Mouse (Mus musculus) neural tube, embryonic 15.5 days (tissue): ENCODE data around the gene Olfm3. TPM values are rescaled to one million over a fixed set of nuclear protein-coding genes. Genes with fewer than 3 reads are reported as not detected.
A peak's percentile ranks its signal among the peaks of the same experiment; 100 is the strongest.

Source experiments
- ATAC-seq: fragments of 200-750 bp; cut with Nextera tagmentation; 2 replicates; pipeline ENCODE4 v1.8.0; 2017; ENCODE audit warnings: mild to moderate bottlenecking, moderate TSS enrichment, moderate library complexity; ENCODE audit not compliant: low FRiP score
- H3K27ac ChIP-seq: fragments of 300-500 bp; sonication (generic); replicated peaks from 2 replicates; pipeline ENCODE4 v1.5.1; 2015; ENCODE audit warnings: mild to moderate bottlenecking, inconsistent platforms
- H3K27me3 ChIP-seq: fragments of 300-500 bp; sonication (generic); replicated peaks from 2 replicates; pipeline ENCODE4 v1.6.1; 2015; ENCODE audit warnings: inconsistent platforms
- H3K36me3 ChIP-seq: fragments of 300-500 bp; sonication (generic); 2 replicates; pipeline ENCODE4 v1.6.1; 2015; ENCODE audit warnings: inconsistent platforms
- H3K4me1 ChIP-seq: fragments of 300-500 bp; sonication (generic); 2 replicates; pipeline ENCODE4 v1.6.1; 2015; ENCODE audit warnings: inconsistent platforms
- H3K4me2 ChIP-seq: fragments of 300-500 bp; sonication (generic); 2 replicates; pipeline ENCODE4 v1.6.1; 2015; ENCODE audit warnings: inconsistent platforms, mild to moderate bottlenecking, moderate library complexity
- H3K4me3 ChIP-seq: fragments of 300-500 bp; sonication (generic); replicated peaks from 2 replicates; pipeline ENCODE4 v1.5.1; 2015; ENCODE audit warnings: mild to moderate bottlenecking, inconsistent platforms
- H3K9ac ChIP-seq: fragments of 300-500 bp; sonication (generic); replicated peaks from 2 replicates; pipeline ENCODE4 v1.6.1; 2015; ENCODE audit warnings: mild to moderate bottlenecking, inconsistent platforms
- H3K9me3 ChIP-seq: fragments of 300-500 bp; sonication (generic); replicated peaks from 2 replicates; pipeline ENCODE4 v1.6.1; 2016; ENCODE audit warnings: inconsistent platforms
- WGBS: fragments of 180-500 bp; shearing (Covaris S2); methylation state at CpG from one replicate; pipeline ENCODE4 v1.1.7; 2015; ENCODE audit warnings: mixed read lengths; 5-methylcytosine and 5-hydroxymethylcytosine counted together
- polyA plus RNA-seq: library from polyadenylated mRNA; unstranded; fragments of >200 nt; fragmentation: Nextera tagmentation; extraction: Ambion mirVana; gene quantifications from 2 replicates; pipeline ENCODE4 v1.2.1, GENCODE M21; 2015

Gene Olfm3
- polyA plus RNA-seq, 1 experiment from 2014 or later, result 23.8 TPM

GRCm38 (mm10) chr3:114962316-114963083, 58.6 kb downstream of the Olfm3 start:
- ATAC-seq, result no peak
- H3K27me3 ChIP-seq, result no peaks in the 10 kb centered on the region
- no peaks in the 10 kb centered on the region for H3K9me3 ChIP-seq
- H3K27ac ChIP-seq, result no peak overlapping the region
- no peak overlapping the region for H3K9ac ChIP-seq
- WGBS, result 79% methylated on average over 4 of the region's 4 CpGs
- no peak overlapping the region for H3K4me2 ChIP-seq
- no peaks in the 10 kb centered on the region for H3K4me1 ChIP-seq
- H3K4me3 ChIP-seq, result no peak overlapping the region
- H3K36me3 ChIP-seq, result no peaks in the 10 kb centered on the region

DNA sequence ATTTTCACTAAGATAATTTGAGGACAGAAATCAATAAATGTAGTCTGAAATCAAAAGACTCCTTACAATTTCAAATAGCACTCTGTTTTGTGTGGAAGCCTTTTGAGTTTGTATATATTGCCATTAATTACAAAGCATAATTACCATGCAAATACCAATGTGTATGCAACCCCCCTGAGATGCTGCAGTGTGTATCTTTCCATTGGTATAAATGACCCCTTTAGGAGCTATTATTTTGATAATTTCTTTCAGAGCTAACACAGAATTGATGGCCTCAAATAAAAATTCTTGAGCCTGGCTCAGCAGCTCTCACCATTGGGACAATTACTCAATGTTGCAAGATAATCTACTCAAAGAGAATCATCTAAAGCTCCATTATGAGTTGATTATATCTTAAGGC, 67.3 kb downstream of the Olfm3 start:
- no peak overlapping the region for H3K27ac ChIP-seq
- ATAC-seq, result peak; percentile 48

DNA sequence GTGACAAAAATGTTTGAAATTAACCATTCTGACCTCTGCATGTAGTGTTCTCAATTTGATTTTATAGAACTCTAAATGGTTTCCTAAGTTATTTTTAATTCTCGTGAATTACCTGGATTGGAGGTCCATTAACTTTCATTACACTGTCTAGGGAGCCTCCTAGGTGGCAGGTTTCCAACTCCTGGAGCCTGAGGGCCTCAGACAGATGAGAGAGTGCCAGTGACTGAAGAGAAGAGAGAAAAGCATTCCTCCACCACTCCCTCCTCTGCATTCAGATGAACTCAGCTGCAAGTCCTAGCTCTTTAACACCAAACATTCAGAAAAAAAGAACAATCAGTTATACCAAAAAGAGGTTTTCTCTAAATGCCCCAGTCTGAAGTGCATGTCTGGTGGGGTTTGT, 68.6 kb downstream of the Olfm3 start:
- 25% methylated on average over 1 of the region's 1 CpGs for WGBS
- H3K4me3 ChIP-seq, result no peak overlapping the region
- peak; percentile 77; the same call in 1 of the 2 replicates for ATAC-seq

More for the DNA sequence above, 67.3 kb downstream of the Olfm3 start:
- Histone ChIP-seq H3K4me3 (no peak overlapping the region), H3K9me3 (no peaks in the 10 kb centered on the region), H3K27me3 (no peaks in the 10 kb centered on the region), H3K4me1 (peaks cover 6% of the 10 kb centered on the region; the same call in 1 of the 2 replicates), H3K4me2 (no peak overlapping the region), H3K9ac (no peak overlapping the region), H3K36me3 (no peaks in the 10 kb centered on the region)

DNA sequence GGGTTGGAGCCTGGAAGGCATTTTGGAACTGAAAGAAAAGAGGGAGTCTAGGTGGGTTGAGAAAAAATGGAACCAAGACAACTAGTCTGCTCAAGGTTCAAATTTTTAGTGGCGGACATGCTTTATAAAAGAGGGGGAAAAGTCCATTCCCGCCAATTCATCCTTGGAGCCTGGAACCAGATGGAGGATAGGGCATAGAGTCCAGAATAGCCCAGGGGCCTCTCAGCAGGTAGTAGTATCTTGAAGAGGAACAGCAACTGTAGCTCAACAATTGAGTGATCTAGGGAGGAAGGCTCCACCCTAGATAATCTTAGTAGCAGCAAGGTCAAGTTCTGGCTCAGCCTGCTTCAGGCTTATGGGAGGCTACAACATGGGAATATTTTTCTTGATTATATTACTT, 87.0 kb downstream of the Olfm3 start:
- H3K9ac ChIP-seq, result no peak overlapping the region
- no peak for ATAC-seq
- no peak overlapping the region for H3K4me3 ChIP-seq
- no peaks in the 10 kb centered on the region for H3K27me3 ChIP-seq
- H3K4me2 ChIP-seq, result no peak overlapping the region
- H3K27ac ChIP-seq, result no peak overlapping the region
- no peaks in the 10 kb centered on the region for H3K9me3 ChIP-seq
- WGBS, result 98% methylated on average over 2 of the region's 2 CpGs
- no peaks in the 10 kb centered on the region for H3K36me3 ChIP-seq
- H3K4me1 ChIP-seq, result no peaks in the 10 kb centered on the region

More for the DNA sequence above, 68.6 kb downstream of the Olfm3 start:
- no peaks in the 10 kb centered on the region for H3K27me3 ChIP-seq
- no peak overlapping the region for H3K4me2 ChIP-seq
- peaks cover 6% of the 10 kb centered on the region; the same call in 1 of the 2 replicates for H3K4me1 ChIP-seq
- no peak overlapping the region for H3K9ac ChIP-seq
- no peaks in the 10 kb centered on the region for H3K9me3 ChIP-seq
- H3K27ac ChIP-seq, result no peak overlapping the region
- no peaks in the 10 kb centered on the region for H3K36me3 ChIP-seq

GRCm38 (mm10) chr3:114995956-114996355, 92.1 kb downstream of the Olfm3 start:
- no peak overlapping the region for H3K4me3 ChIP-seq
- no peaks in the 10 kb centered on the region for H3K36me3 ChIP-seq
- H3K4me1 ChIP-seq, result no peaks in the 10 kb centered on the region
- H3K27ac ChIP-seq, result no peak overlapping the region
- no peaks in the 10 kb centered on the region for H3K27me3 ChIP-seq
- WGBS, result 57% methylated on average over 1 of the region's 1 CpGs
- H3K9me3 ChIP-seq, result no peaks in the 10 kb centered on the region
- ATAC-seq, result no peak
- H3K4me2 ChIP-seq, result no peak overlapping the region
- H3K9ac ChIP-seq, result no peak overlapping the region

DNA sequence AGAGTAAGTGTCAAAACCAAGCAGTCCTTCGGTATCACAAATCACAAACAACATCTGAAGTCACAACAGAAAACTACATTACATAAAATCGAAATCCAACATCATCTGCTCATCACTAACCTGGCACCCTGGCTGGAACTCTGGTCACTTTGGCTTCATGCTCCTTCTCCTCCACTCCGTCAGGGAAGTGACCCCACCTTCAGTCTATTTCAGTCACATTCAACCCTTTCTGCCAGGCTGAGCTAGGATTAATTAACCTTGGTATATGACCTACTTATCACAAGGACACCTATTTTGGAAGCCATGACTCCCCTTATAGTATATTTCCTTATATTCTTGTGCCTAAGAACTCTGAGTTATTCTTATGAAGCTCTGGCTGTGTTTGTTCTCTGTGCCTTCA, 123.7 kb downstream of the Olfm3 start:
- 83% methylated on average over 3 of the region's 3 CpGs for WGBS

DNA sequence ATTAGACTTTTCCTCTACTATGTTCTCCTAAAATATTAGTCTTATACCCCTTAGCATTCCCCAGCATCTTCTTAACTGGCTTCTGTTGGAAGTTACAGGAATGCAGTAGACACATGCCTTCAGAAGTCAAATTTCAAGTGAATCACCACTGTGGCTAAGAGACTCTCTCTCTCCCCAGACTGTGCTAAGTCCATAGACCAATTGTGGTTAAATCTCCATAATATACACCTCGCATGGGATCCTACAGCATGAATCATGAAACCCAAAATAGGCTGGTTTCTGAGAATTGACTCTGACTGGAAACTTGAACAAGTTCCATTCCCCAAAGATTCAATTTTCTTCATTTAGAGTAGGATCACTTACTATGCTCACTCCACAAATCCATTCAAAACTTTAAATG, 124.2 kb downstream of the Olfm3 start:
- Histone ChIP-seq H3K9me3 (no peaks in the 10 kb centered on the region), H3K27me3 (no peaks in the 10 kb centered on the region), H3K27ac (no peak overlapping the region), H3K4me3 (no peak overlapping the region), H3K36me3 (no peaks in the 10 kb centered on the region), H3K4me2 (no peak overlapping the region), H3K4me1 (no peaks in the 10 kb centered on the region), H3K9ac (no peak overlapping the region)
- 90% methylated on average over 1 of the region's 1 CpGs for WGBS
- no peak for ATAC-seq

More for the DNA sequence above, 123.7 kb downstream of the Olfm3 start:
- Histone ChIP-seq H3K27ac (no peak overlapping the region), H3K36me3 (no peaks in the 10 kb centered on the region), H3K4me1 (no peaks in the 10 kb centered on the region), H3K4me2 (no peak overlapping the region), H3K27me3 (no peaks in the 10 kb centered on the region), H3K4me3 (no peak overlapping the region), H3K9ac (no peak overlapping the region), H3K9me3 (no peaks in the 10 kb centered on the region)
- no peak for ATAC-seq

GRCm38 (mm10) chr3:115028611-115029010, 124.7 kb downstream of the Olfm3 start:
- H3K9me3 ChIP-seq, result no peaks in the 10 kb centered on the region
- H3K4me3 ChIP-seq, result no peak overlapping the region
- no peak overlapping the region for H3K27ac ChIP-seq
- H3K4me2 ChIP-seq, result no peak overlapping the region
- H3K27me3 ChIP-seq, result no peaks in the 10 kb centered on the region
- no peaks in the 10 kb centered on the region for H3K4me1 ChIP-seq
- no peaks in the 10 kb centered on the region for H3K36me3 ChIP-seq
- no peak for ATAC-seq
- 83% methylated on average over 1 of the region's 1 CpGs for WGBS
- no peak overlapping the region for H3K9ac ChIP-seq

- Histone ChIP-seq H3K27me3 (no peaks in the 10 kb centered on the region), H3K4me1 (no peaks in the 10 kb centered on the region), H3K4me2 (no peak overlapping the region), H3K27ac (no peak overlapping the region), H3K9ac (no peak overlapping the region), H3K4me3 (no peak overlapping the region), H3K36me3 (no peaks in the 10 kb centered on the region), H3K9me3 (no peaks in the 10 kb centered on the region)
- no peak for ATAC-seq
- WGBS, result 90% methylated on average over 5 of the region's 5 CpGs
Measured at GRCm38 (mm10) chr3:115049060-115049459, 145.2 kb downstream of the Olfm3 start.

DNA sequence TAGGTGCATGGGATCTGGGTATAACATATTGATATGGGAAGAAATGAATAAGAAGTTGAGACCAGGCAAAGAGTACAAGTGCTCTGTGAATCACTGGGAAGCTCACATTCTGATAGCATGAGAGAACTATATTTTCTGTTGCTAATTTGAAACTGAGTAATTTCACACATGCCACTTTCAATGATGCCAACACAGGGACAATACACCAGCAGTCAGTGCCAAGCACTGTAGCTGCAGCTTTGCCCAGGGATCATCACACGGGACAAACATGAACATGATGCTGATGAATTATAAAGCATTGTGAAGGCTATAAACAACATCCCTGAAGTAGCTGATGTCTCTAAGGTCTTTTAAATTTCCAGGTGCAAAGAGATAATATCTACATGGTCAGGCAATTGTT, 161.0 kb downstream of the Olfm3 start:
- Histone ChIP-seq H3K4me3 (no peak overlapping the region), H3K9ac (no peak overlapping the region), H3K4me1 (peaks cover 2% of the 10 kb centered on the region; the same call in 1 of the 2 replicates), H3K9me3 (no peaks in the 10 kb centered on the region), H3K27ac (no peak overlapping the region), H3K36me3 (no peaks in the 10 kb centered on the region), H3K27me3 (no peaks in the 10 kb centered on the region), H3K4me2 (no peak overlapping the region)
- 32% methylated on average over 1 of the region's 1 CpGs for WGBS
- no peak for ATAC-seq

DNA sequence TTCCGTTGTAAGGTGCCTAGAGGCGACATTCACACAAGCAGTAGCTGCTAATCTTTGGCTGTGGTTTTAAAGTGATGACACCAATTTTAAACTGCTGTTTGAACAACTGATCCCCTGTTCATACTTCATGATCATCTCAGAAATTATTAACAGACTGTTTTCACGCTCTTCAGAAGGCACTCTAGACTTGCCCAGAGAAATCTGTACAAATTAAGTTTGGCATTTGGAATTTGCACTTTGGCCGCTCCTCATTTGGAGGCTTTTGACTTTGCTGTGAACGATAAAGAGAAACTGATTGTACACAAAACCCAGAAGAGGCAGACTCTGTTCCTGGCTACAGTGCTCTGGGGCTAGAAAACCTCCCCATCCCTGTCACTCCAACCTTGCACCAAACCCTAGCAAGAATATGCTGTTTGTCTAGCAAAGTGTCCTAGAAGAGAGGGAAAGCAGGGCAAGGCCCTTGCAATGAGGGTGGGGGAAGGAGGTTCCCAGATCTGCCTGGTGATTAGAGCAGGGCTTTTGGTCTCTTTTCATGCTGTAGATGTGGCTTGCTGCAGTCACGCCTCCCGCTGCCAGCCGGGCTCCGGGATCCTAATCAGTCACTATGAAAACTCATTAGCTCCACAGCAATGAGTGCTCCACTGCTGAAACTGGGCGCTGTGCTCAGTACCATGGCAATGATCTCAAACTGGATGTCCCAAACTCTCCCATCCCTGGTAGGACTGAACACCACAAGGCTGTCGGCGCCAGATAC, 176.7 kb downstream of the Olfm3 start:
- no peaks in the 10 kb centered on the region for H3K9me3 ChIP-seq
- H3K4me2 ChIP-seq, result no peak overlapping the region; the same call in 1 of the 2 replicates
- H3K9ac ChIP-seq, result no peak overlapping the region
- no peak overlapping the region for H3K27ac ChIP-seq
- H3K4me1 ChIP-seq, result peaks cover 5% of the 10 kb centered on the region
- no peaks in the 10 kb centered on the region for H3K36me3 ChIP-seq
- 0 out of 2 replicates have a peak, but pooled peaks have one; percentile 28 for ATAC-seq
- H3K4me3 ChIP-seq, result no peak overlapping the region
- WGBS, result 38% methylated on average over 12 of the region's 12 CpGs
- no peaks in the 10 kb centered on the region for H3K27me3 ChIP-seq

DNA sequence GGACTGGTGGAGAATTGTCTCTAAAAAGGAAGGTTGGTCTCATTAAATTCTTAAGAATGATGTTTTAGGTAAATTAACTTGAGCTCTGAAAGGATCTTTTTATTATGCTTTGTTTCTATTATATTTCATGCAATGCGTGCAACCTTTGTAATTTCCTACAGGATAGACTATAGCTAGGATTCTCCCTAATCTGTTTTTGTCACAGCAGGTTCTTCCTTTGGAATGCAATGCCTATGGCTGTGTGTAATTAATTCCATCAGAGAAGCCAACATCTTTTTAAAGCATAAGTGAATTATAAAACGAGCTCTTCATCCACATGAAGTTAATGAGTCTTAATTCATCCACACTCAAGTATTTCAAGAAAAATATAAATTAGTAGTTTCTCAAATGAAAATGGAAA, 177.5 kb downstream of the Olfm3 start:
- no peaks in the 10 kb centered on the region for H3K27me3 ChIP-seq
- no peak for ATAC-seq
- no peaks in the 10 kb centered on the region for H3K9me3 ChIP-seq
- no peak overlapping the region for H3K9ac ChIP-seq
- no peaks in the 10 kb centered on the region for H3K36me3 ChIP-seq
- H3K27ac ChIP-seq, result no peak overlapping the region
- H3K4me1 ChIP-seq, result peaks cover 5% of the 10 kb centered on the region
- 41% methylated on average over 2 of the region's 2 CpGs for WGBS
- H3K4me2 ChIP-seq, result no peak overlapping the region
- no peak overlapping the region for H3K4me3 ChIP-seq
